Mouse (Mus musculus) cerebellum, postnatal 36 days (tissue): ENCODE data around the gene Atn1.
"Not testable (repeated sequence)": the region's sequence is repeated elsewhere in the genome, so short reads cannot be mapped to it uniquely, and the experiment has no call there.

ENCODE experiments used
- DNase-seq, 2 experiments: peaks; one replicate each; pipeline ENCODE4 v3.0.0; 2021 to 2022; ENCODE audit warnings: mixed read lengths in 2 of 2

Gene Atn1

DNA sequence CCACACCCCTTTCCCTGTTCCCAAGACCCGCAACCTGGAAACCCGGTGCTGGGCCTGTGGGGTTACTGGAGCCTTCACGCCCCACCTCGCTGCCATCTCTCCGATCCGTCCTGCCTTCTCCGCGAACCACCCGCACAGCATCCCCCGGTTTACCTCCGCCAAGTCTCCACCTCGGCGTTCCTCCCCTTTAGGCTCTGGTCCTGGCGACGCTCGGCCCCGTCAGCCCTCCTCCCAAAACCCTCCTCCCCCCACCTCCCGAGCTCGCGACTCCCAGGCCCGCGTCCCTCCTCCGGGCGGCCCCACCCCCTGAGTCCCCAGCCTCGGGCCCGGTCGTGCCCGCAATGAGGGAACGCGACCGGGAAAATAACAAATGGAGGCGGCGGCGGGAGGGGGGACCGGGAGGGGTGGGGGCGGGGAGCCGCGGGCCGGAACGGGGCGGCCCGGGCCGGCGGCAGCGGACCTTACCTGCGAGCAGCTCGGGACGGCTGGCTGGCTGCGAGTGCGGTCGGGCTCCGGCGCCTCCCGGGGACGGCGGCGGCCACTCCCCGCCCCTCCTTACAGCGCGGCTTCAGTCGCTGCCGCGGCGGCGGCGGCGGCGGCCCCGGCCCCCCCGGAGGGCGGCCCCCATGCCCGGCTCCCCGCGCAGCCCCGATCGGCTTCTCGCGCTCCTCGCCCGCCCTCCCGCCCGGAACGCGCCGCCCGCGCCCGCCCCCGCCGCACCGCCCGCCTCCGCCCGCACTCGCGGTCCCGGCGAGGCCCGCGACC is at the start of gene Atn1, which contains the start of gene Gm45234:
Atn1 (minus strand) TSS at position 694 of the 765 bp plus-strand sequence.
Gm45234 (minus strand) TSS at position 191 of the 765 bp plus-strand sequence.
- DNase-seq: peak; percentile 63 to 76

DNA sequence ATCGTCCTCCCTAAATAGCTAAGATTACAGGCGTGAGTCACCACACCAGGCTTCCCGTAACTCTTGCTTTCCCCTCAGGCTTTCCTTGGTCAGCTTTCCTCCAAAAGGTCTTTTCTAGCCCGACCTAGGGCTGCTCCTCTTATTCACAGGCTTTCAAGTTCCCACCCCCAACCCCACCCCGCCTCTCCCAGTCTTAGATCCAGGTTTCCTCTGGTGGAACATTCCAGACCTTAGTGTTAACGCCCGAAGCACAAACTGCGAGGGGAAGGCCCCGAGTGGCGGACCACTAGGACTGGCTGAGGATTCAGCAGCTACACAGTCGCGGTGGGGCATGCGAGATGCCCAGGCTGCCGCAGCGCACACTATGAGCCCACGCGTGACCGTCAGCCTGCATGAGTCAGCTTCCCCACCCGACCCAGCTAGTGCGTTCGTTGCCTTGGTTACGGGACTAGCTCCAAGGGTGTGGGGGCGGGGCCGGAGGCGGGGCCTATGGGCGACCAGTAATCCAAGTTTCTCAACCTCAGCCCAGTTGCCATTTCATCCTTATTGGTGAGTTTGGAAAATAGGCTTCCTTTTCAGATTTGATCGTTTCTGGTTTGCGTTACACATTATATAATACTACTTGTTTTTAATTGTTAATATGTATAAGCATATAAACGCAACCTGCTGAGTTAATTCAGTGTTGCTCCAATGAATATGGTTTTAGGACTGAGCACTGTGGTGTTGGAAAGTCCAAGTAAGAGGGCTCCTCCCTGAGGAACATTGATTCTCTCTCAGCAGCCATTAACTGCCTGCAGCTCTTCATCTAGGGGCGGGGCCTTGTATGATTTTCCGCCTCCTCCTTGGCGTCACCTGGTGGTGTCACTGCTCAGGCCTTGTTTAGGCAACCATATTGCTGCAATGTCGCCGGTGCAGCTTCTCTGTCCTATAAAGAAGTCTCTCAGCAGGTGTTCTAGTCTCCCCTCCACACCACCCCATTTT is 49.3 kb upstream of the Atn1 start:
- DNase-seq: peak; percentile 92 to 95

DNA sequence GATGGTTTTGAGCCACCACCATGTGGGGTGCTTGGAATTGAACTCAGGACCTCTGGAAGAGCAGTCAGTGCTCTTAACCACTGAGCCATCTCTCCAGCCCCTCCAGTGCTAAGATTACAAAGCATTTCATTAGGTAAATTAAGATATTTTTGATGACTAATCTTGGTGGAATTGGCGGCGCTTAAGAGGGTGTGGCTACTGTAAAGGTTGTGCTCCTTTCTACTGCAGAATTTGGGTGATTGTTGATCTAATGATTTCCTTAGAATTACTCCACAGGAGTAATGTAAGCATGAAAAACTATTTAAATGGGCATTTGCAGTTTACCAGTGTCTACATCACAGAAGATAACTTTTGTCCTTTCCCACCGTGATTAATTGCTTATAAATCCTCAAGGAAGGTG is 48.0 kb upstream of the Atn1 start:
- no peak for DNase-seq

DNA sequence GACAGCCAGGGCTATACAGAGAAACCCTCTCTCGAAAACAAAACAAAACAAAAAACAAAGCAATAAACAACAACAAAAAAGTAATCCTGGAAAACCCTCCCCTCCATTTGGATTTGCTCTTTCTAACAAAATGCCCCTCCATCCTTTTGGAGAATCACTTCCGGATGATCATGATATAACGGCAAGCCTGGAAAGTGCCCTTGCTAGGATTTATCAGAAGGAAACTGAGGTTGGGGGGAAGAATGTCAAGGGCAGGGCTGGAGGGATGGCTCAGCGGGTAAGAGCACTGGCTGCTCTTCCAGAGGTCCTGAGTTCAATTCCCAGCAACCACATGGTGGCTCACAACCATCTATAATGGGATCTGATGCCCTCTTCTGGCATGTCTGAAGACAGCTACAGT is 47.4 kb upstream of the Atn1 start:
- DNase-seq: not testable (repeated sequence)

DNA sequence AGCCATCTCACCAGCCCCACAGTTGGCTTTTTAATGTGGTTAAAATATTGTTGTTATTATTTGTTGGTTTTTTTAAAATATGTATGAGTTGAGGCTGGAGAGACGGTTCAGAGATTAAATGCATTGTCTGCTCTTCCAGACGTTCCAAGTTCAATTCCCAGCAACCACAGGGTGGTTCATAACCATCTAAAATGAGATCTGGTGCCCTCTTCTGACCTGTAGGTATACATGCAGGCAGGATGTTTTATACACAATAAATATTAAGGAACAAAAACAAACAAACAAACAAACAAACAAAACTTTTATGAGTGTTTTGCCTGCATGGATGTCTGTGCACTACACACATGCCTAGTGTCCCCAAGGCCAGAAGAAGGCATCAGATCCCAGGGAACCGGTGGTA is 46.7 kb upstream of the Atn1 start:
- no peak for DNase-seq

DNA sequence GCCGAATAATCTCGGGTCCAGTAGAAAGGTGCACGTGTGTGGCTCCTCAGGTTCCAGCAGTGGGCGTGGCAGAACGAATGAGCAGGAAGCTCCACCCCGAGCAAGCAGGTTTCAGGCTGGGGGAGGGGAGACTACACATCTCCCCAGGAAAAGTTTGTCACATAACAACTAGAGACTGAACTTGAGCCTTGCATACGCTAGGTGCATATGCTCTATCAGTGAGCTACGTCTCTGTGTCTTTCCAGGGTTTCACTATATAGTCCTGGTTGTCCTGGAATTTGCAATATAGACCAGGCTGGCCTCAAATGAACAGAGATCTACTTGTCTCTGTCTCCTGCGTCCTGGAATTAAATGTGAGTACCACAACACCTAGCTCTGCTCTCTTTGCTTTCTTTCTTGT is 46.1 kb upstream of the Atn1 start:
- not testable (repeated sequence) for DNase-seq

DNA sequence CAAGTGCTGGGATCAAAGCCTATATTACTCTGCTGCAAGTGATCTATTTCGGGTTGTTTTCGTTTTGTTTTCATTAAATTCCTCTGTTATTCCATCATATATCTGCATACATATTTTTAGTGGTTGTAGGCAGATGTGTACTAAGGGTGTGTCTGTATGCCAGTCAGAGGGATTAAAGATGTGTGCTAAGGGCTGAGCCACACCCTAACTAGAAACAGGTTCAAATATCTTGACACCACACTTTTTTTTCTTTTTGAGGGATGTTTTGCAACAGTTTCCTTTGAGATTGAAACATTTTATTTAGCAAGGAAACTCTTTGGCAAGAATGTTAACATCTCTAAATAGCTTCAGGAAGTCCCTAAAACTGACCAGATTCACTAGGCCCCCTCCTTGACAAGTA is 39.9 kb upstream of the Atn1 start:
- no peak for DNase-seq

DNA sequence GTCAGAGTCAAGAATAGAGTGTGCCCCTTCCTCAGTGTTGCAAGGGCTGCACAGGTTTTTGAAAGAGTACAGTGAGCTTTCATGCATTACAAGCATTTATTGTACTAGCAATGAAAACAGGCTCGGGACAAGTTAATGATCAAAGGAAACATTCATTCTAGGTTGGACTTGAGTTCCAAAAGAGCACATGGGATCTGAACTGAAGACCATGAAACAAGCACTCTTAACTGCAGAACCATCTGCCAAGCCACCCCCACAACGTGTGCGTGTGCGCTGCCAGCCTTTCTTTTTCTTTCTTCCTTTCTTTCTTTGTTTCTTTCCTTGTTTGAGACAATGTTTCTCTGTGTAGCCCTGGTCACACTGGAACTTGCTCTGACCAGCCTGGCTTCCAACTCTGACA is 39.5 kb upstream of the Atn1 start:
- no peak for DNase-seq

DNA sequence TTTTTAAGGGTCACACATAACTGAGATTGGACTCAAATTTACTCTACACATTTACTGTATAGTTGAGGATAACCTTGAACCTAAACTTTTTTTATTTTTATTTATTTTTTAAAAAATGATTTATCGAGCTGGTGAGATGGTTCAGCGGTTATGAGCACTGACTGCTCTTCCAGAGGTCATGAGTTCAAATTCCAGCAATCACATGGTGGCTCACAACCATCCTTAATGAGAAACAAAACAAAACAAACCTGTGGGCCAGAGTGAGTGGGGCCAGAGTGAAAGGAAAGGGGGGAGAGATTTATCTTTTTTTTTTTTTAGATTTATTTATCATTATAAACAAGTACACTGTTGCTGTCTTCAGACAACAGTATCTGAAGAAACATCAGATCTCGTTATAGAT is 35.6 kb upstream of the Atn1 start:
- no peak for DNase-seq

DNA sequence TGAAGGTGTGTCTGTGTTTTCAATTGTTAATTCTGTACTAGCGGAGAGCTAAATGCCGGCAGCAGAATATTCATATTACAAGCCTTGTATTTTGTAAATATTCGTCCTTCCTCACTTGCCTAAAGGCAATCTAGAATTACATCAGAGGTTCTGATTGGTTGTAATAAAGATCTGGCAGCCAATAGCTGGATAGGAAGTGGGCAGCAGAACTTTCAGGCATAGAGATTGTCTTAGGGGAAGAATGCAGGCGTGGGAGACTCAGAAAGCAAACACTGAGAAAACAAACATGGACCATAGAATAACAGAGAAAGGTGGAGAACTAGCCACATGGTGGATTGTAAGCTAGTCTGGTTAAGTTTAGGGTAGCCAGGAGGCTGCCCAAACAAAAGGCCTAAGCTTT is 33.8 kb upstream of the Atn1 start:
- no peak for DNase-seq

DNA sequence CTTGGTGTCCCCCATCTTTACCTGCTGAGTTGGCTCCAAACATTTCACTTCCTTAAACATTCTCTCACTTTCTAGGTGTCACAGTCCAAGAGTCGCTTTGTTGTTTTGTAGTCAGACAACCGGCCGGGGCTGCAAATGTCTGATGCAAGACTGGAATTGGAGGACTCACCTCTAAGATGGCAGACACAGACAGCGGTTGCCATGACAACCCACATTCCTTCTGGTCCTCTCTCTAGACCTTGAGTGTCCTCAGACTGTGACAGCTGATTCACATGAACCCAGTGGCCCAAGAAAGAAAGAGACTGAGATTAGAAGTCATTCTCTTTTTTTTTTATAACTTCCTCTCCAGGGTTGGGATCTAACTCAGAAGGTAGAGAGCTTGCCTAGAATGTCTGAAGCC is 33.2 kb upstream of the Atn1 start:
- no peak for DNase-seq

DNA sequence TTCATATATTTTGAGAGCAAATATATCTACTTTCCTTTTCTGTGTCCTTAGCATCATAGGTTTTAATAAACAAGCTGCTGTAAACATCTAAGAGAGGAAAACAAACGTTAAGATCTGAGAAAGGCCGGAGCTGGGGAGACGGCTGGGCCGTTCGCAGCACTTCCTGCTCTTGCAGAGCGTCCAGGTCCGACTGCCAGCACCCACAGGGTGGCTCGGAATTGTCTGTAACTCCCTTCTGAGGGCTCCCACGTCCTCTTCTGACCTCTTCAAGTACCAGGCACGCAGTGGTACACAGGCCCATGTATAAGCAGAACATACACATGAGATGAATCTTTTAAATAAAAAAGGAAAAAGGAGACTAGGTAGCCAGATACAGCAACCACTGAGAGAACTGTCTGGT is 31.4 kb upstream of the Atn1 start:
- DNase-seq: no peak

DNA sequence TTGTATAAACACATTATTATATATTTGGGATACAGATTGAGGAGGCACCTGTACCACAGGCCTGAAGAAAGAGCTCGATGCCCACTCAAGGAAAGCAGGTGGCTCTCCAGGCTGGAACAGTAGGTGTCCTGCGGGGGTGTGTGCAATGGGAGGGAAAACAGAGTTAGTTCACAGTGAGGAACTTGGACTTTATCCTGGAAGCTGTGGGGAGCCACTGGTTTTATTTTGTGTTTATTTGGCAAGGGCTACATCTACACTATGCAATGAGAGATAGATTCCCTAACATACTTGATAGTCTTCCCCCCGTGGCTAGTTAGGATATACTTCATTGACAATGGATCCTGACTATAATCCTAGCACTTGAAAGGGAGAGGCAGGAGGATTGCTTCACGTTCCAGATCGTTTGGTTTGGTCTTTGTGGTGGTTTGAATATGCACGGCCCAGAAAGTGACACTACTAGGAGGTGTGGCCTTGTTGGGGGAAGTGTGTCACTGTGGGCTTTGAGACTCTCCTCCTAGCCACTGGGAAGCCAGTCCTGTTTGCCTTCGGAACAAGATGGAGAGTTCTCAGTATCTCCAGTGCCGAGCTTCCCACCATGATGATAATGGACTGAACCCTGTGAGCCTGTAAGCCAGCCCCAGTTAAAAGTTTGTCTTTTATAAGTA is 30.6 kb upstream of the Atn1 start:
- peak; percentile 85 to 90 for DNase-seq

DNA sequence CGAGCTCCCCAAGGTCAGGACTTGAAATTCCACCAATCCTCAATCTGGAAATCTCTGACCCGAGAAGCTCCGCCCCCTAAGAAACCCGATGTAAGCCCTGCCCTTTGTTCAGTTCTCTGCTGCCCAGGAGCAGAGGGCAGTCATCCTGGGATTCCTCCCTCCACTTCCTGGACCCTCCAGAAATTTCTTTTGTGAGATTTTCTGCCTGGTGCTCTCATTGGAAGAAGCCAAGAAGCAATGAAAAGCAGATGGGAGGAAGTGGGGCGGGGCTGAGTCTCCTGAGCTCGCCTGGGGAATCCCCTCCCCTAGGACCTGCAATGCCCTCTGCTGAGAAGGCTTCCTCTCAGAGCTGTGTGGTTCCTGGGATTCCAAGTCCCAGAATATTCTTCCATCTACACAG is 26.1 kb upstream of the Atn1 start:
- no peak for DNase-seq

DNA sequence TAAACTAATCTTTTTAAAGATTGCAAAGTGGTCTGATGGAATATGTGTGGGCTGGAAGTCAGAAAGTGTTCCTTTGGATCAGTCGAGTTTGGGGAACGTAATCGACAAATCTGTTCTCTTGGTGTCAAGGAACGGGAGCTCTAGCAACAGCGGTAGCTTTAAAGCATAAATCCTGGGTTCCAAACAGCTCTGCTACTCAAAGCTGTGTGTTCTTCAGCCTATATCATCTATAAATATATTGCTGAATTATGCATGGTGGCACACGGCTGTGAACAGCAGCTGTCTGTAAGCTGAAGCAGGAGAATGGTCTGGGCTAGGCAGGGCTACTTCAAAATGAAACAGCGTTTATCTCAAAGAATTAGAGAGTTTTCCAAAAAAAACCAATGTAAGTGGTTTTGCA is 24.6 kb upstream of the Atn1 start:
- no peak for DNase-seq

DNA sequence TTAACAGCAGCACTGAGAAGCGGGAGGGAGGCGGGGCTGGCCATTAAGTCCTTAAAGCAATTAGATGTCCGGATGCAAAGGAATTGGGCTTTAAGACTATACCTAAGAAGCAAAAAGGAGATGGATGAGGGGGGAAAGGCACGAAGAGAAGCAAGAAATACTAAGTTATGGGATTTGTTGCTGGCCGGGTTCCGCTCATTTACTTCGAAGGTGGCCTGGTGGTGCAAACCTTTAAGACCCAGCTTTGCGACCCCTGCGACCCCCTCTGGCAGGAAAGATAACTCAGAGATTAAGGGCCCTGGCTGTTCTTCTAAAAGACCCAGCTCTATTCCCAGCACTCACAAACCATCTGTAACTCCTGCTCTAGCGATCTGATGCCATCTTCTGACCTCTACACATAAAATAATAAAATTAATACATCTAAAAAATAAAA is 23.7 kb upstream of the Atn1 start:
- DNase-seq: no peak

DNA sequence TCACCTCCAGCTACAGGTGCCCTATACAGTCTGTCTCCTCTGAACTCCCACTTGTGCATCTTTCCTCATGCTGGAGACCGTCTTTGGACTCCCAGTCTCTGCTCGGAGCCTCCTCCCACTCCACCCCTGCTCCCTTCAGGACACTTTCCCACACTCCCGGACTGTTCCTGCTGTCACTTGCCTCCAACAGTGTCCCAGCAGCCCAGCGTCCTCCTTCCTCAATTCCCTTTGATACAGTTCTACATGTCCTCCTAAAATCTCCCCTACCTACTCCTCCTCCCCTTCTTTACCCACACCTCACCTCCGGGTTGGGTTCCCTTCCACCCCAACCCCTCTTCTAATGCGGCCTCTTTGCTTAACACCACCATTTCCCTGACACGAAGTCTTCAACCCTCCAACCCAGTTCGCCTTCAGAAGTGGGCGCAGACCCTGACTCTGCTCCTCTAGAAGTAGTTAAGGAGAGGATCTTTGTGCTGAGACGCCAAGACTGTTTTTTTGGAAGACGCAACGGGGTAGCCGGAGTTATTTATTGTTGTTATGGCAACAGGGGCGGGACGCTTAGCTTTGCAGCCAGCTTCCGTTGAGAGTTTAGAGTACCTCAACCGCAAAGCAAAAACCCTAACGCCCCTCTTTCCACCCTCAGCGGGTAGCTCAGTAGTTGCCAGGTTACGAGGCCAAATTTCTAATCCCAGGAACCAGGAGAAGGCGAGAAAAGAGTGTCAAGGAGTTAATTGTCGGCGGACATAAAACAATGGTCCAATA is 23.1 kb upstream of the Atn1 start, which contains the start of gene Lrrc23:
Lrrc23 (minus strand) TSS at position 506 of the 762 bp plus-strand sequence.
- no peak for DNase-seq

DNA sequence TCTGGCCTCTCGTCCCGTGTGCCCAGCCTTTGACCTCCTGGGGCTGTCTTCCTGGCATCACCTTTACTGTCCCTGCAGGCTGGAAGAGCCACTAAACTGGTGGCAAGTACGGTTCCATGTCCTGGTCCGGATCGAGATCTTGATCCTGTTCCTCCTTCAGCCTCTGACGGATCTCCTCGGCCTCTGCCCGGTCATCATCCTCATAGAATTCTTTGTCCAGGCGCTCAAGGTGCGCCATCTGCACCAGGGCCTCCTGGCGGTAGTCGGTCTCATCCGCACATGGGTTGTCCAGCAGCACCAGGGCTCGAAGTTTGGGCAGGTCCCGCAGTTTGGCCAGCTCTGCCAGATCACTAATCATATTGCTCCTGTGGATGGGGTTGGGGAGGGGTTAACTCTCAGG is 14.2 kb upstream of the Atn1 start:
- peak; percentile 52 to 55 for DNase-seq

DNA sequence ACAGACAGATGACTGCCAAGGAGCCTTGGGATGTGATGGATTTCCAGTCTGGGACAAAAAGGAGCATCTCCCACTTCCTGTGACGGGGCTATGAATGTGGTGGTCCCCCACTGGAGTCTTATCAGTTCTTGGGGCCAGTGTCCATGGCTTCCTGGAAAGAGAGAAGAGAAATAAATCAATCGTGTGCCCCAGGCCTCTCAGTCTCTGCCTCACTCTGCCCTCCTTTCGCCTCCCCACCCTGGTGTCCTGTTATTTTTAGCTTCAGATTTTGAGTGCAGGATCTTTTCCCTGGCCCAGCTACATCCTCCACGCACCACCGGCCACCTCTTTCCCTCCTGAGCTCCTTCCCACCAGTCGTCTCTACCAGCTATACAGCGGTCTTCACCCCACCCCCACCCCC is 13.7 kb upstream of the Atn1 start:
- peak in 1 of 2 experiments; percentile 38 for DNase-seq

DNA sequence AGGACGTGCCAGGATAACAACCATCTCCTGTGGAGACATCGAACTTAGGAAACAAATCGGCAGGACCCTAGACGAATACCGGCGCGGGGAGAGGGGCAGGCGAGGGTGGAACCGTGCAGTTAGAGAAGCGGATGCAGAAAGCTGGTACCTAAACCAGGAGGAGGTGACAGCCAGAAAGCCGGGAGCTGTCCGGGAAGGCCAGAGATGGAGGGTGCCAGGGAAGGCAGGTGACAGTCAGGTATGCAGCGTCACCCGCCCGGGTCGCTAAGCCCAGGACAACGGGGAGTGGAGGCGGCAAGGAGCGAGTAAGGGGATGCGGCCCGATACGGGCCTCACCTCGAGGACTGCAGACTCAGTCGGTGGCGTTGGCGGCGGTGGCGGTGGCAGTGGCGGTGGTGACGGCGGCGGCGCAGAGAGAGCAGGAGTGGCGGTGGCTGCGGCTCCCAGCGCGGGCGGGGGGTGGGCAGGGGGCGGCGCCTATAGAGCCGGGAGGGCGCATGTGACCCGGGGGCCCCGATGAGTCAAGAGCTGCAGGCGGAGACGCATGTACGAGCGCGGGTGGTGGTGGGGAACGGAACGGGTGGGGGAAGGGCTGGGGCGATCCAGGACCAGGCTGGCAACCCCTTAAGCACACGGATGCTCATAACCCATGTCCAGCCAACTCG is 12.9 kb upstream of the Atn1 start, which contains the start of gene Eno2:
Eno2 (minus strand) TSS at position 573 of the 665 bp plus-strand sequence.
- DNase-seq: peak; percentile 78 to 88

DNA sequence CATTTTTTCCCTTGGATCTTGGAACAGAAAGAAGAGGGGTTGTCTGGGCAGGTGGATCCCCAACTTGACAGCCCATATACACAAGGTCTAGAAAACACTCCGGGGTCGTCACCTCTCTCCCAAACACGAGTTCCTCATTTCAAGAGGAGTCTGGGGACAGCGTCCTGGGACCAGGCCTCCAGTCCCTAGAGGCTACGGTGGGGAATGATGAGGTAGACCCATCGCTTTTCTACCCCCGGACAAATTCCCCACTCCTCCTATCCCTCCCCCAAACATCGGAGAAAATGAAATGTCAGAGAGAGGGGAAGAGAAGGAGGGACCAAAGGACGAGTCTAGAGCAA is 12.3 kb upstream of the Atn1 start:
- DNase-seq: peak in 1 of 2 experiments; percentile 60
